Mouse (Mus musculus) lung, embryonic 15.5 days (tissue): ENCODE data around the gene Fosl2. TPM values are rescaled to one million over a fixed set of nuclear protein-coding genes. Genes with fewer than 3 reads are reported as not detected.

Experiments used
- ATAC-seq: fragments of 200-750 bp; cut with Nextera tagmentation; 2 replicates; pipeline ENCODE4 v1.8.0; 2017; ENCODE audit warnings: moderate number of reproducible peaks, borderline replicate concordance; ENCODE audit not compliant: low FRiP score, low TSS enrichment; ENCODE audit errors: extremely low read depth
- H3K27ac ChIP-seq: fragments of 300-500 bp; sonication (generic); 2 replicates; pipeline ENCODE4 v1.5.1; 2015; ENCODE audit warnings: moderate library complexity, mild to moderate bottlenecking, inconsistent platforms
- H3K27me3 ChIP-seq: fragments of 300-500 bp; sonication (generic); 2 replicates; pipeline ENCODE4 v1.6.1; 2015; ENCODE audit warnings: inconsistent platforms
- H3K36me3 ChIP-seq: fragments of 300-500 bp; sonication (generic); 2 replicates; pipeline ENCODE4 v1.6.1; 2015; ENCODE audit warnings: inconsistent platforms
- H3K4me1 ChIP-seq: fragments of 300-500 bp; sonication (generic); 2 replicates; pipeline ENCODE4 v1.6.1; 2015; ENCODE audit warnings: inconsistent platforms
- H3K4me2 ChIP-seq: fragments of 300-500 bp; sonication (generic); 2 replicates; pipeline ENCODE4 v1.6.1; 2015; ENCODE audit warnings: inconsistent platforms, mild to moderate bottlenecking, moderate library complexity
- H3K4me3 ChIP-seq: fragments of 300-500 bp; sonication (generic); 2 replicates; pipeline ENCODE4 v1.5.1; 2015; ENCODE audit warnings: mild to moderate bottlenecking, inconsistent platforms
- H3K9ac ChIP-seq: fragments of 300-500 bp; sonication (generic); 2 replicates; pipeline ENCODE4 v1.6.1; 2015; ENCODE audit warnings: inconsistent platforms
- H3K9me3 ChIP-seq: fragments of 300-500 bp; sonication (generic); 2 replicates; pipeline ENCODE4 v1.6.1; 2016; ENCODE audit warnings: inconsistent platforms
- WGBS: fragments of 180-500 bp; shearing (Covaris S2); methylation state at CpG from one replicate; pipeline ENCODE4 v1.1.7; 2015; 5-methylcytosine and 5-hydroxymethylcytosine counted together
- polyA plus RNA-seq: library from polyadenylated mRNA; unstranded; fragments of >200 nt; fragmentation: Nextera tagmentation; extraction: Ambion mirVana; gene quantifications from 2 replicates; pipeline ENCODE4 v1.2.1, GENCODE M21; 2015

Gene Fosl2
- 3.3 and 3.6 TPM in 2 replicates for polyA plus RNA-seq

DNA sequence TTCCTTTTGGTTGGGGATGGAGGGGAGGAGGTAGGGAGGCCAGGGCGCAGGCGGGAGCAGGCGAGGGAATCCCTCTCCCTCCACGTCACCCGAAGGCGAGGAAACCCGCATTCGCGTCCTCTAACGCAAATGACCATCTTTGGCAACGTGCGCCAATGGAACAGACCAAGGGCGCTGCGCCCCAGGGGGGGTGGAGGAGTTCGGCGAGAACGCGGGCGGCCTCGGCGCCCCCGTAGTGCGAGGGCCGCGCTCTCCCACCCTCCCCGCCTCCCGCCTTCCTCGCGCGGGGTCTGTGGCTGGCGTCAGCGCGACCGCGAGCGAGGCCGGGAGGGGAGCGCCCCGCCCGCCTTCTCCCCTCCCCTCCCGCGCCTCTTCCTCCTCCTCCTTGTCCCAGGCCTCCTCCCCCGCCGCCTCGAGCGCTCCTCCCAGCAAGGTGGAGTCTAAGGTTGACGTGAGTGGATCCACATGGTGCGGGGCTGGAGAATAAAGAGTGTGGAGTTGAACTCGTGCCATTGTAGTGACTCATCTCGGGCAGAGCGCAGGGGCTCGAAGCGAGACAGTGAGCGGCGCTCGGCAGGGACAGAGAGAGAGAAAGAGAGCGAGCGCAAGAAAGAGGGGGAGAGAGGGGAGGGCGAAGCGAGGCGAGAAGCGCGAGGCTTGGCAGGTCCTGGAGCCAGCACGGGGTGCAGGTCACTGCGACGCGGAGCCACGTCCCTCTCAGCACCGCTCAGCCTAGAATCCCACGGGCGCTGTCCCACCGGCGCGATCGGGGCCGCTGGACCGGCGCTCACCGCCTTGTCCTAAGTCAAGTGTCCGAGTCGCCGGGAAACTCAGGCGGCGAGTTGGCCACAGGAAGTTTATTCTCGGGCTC is at the start of gene Fosl2:
Fosl2 (plus strand) TSS at position 466 of the 871 bp plus-strand sequence.
- Histone ChIP-seq H3K27me3 (no peaks in the 10 kb centered on the region), H3K4me3 (peak within 1 kb of the TSS; percentile 63), H3K9me3 (no peaks in the 10 kb centered on the region), H3K9ac (peak within 1 kb of the TSS; percentile 67), H3K4me1 (peaks cover 40% of the 10 kb centered on the region), H3K4me2 (peak within 1 kb of the TSS; percentile 92), H3K36me3 (no peaks in the 10 kb centered on the region), H3K27ac (peak within 1 kb of the TSS; percentile 99)
- WGBS, result under 1% methylated on average over 72 of the region's 85 CpGs
- peak; percentile 90 for ATAC-seq

GRCm38 (mm10) chr5:32085971-32086370 is 49.6 kb upstream of the Fosl2 start:
- Histone ChIP-seq H3K27ac (no peak overlapping the region), H3K9ac (no peak overlapping the region), H3K36me3 (no peaks in the 10 kb centered on the region), H3K9me3 (no peaks in the 10 kb centered on the region), H3K4me1 (peaks cover 9% of the 10 kb centered on the region; the same call in 1 of the 2 replicates), H3K4me2 (no peak overlapping the region), H3K4me3 (no peak overlapping the region), H3K27me3 (no peaks in the 10 kb centered on the region)
- no peak for ATAC-seq
- WGBS, result 93% methylated on average over 2 of the region's 2 CpGs

- 81% methylated on average over 6 of the region's 6 CpGs for WGBS
- no peak overlapping the region for H3K4me3 ChIP-seq
- H3K4me2 ChIP-seq, result no peak overlapping the region
- no peaks in the 10 kb centered on the region for H3K36me3 ChIP-seq
- no peaks in the 10 kb centered on the region for H3K27me3 ChIP-seq
- H3K9ac ChIP-seq, result no peak overlapping the region
- 0 out of 2 replicates have a peak, but pooled peaks cover 6% of the 10 kb centered on the region for H3K4me1 ChIP-seq
- ATAC-seq, result no peak
- no peak overlapping the region for H3K27ac ChIP-seq
- no peaks in the 10 kb centered on the region for H3K9me3 ChIP-seq
Measured at GRCm38 (mm10) chr5:32086526-32087090, 49.0 kb upstream of the Fosl2 start.

- Histone ChIP-seq H3K9ac (no peak overlapping the region), H3K27me3 (no peaks in the 10 kb centered on the region), H3K9me3 (no peaks in the 10 kb centered on the region), H3K36me3 (no peaks in the 10 kb centered on the region), H3K4me3 (no peak overlapping the region), H3K4me2 (no peak overlapping the region), H3K4me1 (0 out of 2 replicates have a peak, but pooled peaks cover 1% of the 10 kb centered on the region), H3K27ac (no peak overlapping the region)
- ATAC-seq, result no peak
- 38% methylated on average over 5 of the region's 5 CpGs for WGBS
Measured at GRCm38 (mm10) chr5:32089481-32089880, 46.1 kb upstream of the Fosl2 start.

DNA sequence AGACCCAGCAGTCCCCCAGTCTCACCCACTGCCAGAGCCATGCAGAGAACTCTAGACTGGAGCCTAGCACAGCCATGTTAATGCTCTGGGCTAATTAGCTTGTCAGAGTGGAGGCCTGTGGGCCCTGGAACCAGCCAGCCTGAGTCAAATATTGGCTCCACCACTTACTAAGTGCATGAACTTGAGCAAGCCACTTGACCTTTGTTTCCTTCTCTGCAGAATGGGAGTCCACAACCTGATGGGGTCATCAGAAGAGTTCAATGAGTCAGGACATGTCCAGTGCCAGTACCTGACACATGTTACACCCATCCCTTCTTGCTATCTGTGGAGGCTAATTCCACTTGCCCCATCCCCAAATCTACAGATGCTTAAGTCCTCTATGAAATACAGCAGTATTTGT is 43.3 kb upstream of the Fosl2 start:
- H3K4me1 ChIP-seq, result no peaks in the 10 kb centered on the region
- no peaks in the 10 kb centered on the region for H3K36me3 ChIP-seq
- H3K9ac ChIP-seq, result no peak overlapping the region
- no peaks in the 10 kb centered on the region for H3K27me3 ChIP-seq
- no peak overlapping the region for H3K4me2 ChIP-seq
- H3K27ac ChIP-seq, result no peak overlapping the region
- no peak overlapping the region for H3K4me3 ChIP-seq
- H3K9me3 ChIP-seq, result no peaks in the 10 kb centered on the region
- ATAC-seq, result no peak

DNA sequence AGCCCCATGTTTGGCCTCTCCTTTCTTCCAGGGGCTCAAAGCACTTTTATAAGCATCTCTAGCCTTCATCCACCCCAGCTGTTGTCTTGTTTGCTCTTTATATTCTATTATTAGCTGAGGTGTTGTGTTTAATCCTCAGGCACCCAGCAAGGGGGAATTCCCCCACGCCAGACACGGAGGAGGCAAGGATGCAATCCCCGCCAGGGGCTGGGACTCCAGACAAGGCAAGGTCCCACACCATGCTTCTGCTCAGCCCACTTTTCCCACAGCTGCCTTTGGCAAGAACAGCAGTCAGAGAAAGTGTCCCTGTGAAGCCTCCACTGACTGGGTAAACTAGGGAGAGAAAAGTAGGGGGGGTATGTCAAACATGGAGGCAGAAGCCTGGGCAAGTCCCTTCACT is 36.9 kb upstream of the Fosl2 start:
- H3K36me3 ChIP-seq, result no peaks in the 10 kb centered on the region
- H3K4me3 ChIP-seq, result no peak overlapping the region
- H3K27ac ChIP-seq, result no peak overlapping the region
- ATAC-seq, result no peak
- H3K27me3 ChIP-seq, result no peaks in the 10 kb centered on the region
- H3K4me2 ChIP-seq, result no peak overlapping the region
- H3K9ac ChIP-seq, result no peak overlapping the region
- H3K9me3 ChIP-seq, result no peaks in the 10 kb centered on the region
- WGBS, result 54% methylated on average over 3 of the region's 3 CpGs
- H3K4me1 ChIP-seq, result peaks cover 22% of the 10 kb centered on the region

DNA sequence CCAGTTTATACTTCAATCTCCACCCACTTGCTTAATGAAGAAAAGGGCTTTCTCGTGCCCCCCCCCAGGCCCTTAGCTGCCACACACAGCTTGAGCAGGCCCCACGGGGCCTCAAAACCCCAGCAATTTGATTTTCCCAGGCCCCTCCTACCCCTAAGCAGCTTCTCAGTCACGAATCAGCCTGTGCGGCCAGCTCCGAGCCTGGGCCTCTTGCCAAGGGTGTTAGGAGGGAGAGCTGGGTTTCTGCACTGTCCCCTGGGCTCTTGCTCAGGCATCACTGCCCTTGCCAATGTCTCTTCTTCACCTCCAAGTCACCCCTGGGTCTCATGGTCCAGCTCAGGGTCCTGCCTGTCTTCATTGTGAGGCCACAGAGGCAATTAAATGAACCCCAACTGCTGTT is 33.1 kb upstream of the Fosl2 start:
- Histone ChIP-seq H3K4me2 (no peak overlapping the region), H3K27ac (peak overlapping the region; percentile 46), H3K4me1 (peaks cover 23% of the 10 kb centered on the region), H3K9ac (0 out of 2 replicates have a peak overlapping the region, but pooled peaks have one; percentile 4), H3K9me3 (no peaks in the 10 kb centered on the region), H3K27me3 (no peaks in the 10 kb centered on the region), H3K4me3 (no peak overlapping the region), H3K36me3 (no peaks in the 10 kb centered on the region)
- ATAC-seq, result peak; percentile 86
- WGBS, result 23% methylated on average over 5 of the region's 5 CpGs

- no peak overlapping the region for H3K4me2 ChIP-seq
- no peaks in the 10 kb centered on the region for H3K27me3 ChIP-seq
- H3K9ac ChIP-seq, result no peak overlapping the region
- H3K4me3 ChIP-seq, result no peak overlapping the region
- 55% methylated on average over 6 of the region's 6 CpGs for WGBS
- peak overlapping the region; percentile 46; the same call in 1 of the 2 replicates for H3K27ac ChIP-seq
- peak; percentile 60 for ATAC-seq
- H3K9me3 ChIP-seq, result no peaks in the 10 kb centered on the region
- peaks cover 23% of the 10 kb centered on the region for H3K4me1 ChIP-seq
- no peaks in the 10 kb centered on the region for H3K36me3 ChIP-seq
Measured at GRCm38 (mm10) chr5:32102971-32103431, 32.6 kb upstream of the Fosl2 start.

DNA sequence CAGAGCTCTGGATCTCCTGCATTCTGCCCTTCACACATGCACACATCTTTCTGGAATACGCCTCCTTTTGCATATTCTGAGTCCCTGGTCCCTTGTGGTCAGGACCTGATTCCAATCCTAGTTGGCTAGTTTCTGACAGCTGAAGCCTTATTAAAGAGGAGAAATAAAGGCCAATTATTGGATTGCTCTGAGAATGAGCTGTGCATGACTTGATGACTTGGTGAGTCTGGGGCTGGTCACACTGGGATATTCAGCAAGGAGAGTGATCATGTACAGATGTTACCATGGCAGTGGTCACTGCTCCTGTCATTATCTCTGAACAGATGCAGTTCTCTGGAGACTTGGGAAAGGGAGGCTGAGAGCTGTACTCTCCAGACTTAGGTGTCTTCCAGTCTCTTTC is 32.1 kb upstream of the Fosl2 start:
- Histone ChIP-seq H3K4me2 (no peak overlapping the region), H3K27me3 (no peaks in the 10 kb centered on the region), H3K9ac (no peak overlapping the region), H3K4me3 (no peak overlapping the region), H3K4me1 (peaks cover 23% of the 10 kb centered on the region), H3K9me3 (no peaks in the 10 kb centered on the region), H3K27ac (no peak overlapping the region), H3K36me3 (no peaks in the 10 kb centered on the region)
- WGBS, result 70% methylated on average over 1 of the region's 1 CpGs
- ATAC-seq, result no peak

DNA sequence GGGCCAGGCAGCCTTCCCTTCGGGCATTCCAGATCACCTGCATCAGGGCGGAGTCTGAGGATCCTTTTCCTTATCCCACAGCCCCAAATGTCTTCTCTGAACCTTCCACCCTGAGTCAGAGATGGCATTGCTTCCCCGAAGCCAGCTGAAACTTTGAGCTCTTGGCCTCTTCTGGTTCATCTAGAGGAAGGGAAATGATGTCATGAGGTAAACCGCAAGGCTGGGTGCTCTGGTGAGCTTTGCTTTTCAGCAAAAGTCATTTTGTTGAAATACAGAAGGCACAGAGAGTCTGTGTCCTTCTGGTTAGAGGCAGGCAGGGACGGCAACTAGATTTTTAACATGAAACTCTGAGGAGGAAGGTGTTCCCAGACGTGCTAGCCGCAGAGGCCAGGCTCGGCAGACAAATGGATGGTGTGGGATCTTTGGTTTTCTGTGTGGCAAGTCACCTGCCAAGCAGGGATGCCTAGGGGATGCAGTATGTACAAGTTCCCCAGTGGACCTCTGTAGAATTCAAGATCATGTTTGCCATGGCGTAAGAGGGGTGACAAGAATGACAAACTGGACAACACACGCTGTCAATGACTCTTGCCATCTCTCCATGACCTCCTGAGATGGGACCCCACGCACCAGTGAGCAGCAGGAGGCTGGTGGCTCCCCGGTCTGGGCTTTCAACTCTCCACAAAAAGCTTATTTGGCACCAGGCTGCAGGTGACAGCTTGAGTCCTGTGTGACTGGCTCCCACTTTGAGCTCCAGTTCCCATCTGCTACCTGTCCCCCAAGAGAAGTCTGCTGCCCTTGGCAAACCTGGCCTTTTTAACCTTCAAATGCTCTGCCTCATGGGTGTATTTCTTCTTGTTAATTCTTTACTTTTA is 31.2 kb upstream of the Fosl2 start:
- no peak overlapping the region for H3K9ac ChIP-seq
- no peak overlapping the region for H3K27ac ChIP-seq
- 79% methylated on average over 12 of the region's 12 CpGs for WGBS
- H3K27me3 ChIP-seq, result no peaks in the 10 kb centered on the region
- H3K9me3 ChIP-seq, result no peaks in the 10 kb centered on the region
- no peak overlapping the region for H3K4me3 ChIP-seq
- H3K4me1 ChIP-seq, result peaks cover 23% of the 10 kb centered on the region
- ATAC-seq, result no peak
- no peaks in the 10 kb centered on the region for H3K36me3 ChIP-seq
- H3K4me2 ChIP-seq, result no peak overlapping the region

GRCm38 (mm10) chr5:32106473-32107140 is 29.0 kb upstream of the Fosl2 start:
- no peak overlapping the region for H3K9ac ChIP-seq

More at GRCm38 (mm10) chr5:32106473-32107140, 29.0 kb upstream of the Fosl2 start:
- no peak for ATAC-seq
- H3K4me3 ChIP-seq, result no peak overlapping the region
- no peaks in the 10 kb centered on the region for H3K9me3 ChIP-seq
- H3K36me3 ChIP-seq, result no peaks in the 10 kb centered on the region
- H3K27ac ChIP-seq, result no peak overlapping the region
- H3K27me3 ChIP-seq, result no peaks in the 10 kb centered on the region
- H3K4me2 ChIP-seq, result no peak overlapping the region
- 78% methylated on average over 5 of the region's 5 CpGs for WGBS
- H3K4me1 ChIP-seq, result peaks cover 22% of the 10 kb centered on the region
